Mouse (Mus musculus): ENCODE measurements around the gene Mex3d. TPM values are rescaled to one million over a fixed set of nuclear protein-coding genes. Genes with fewer than 3 reads are reported as not detected.

Mex3d gene
- polyA plus RNA-seq, 1 experiment from 2014 or later, result 4.4 TPM

DNA sequence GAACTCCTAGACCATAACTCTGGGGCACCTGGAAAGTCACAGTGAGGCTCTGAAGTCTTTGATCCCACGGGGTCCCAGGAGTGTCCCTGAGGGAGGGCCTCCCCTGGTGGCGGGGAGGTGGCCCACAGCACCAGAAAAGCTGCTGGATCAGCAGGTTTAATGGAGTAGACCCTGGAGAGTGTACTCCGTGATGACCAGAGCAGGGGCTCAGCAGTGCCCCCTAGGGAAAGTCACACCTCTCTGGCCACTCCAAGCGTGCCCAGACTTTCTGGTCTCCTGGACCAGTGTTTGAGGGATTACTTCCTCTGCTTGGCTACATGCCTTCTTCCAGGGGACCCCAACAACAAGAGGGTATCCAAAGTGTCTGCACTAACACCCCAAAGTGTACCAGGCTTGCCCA is 4.0 kb downstream of the Mex3d start:
- WGBS, result 49% methylated on average over 4 of the region's 4 CpGs
- no peak for ATAC-seq (ENCODE audit: low read depth)
- H3K9ac ChIP-seq (ENCODE audit: low read length), result no peak overlapping the region
- H3K4me2 ChIP-seq (ENCODE audit: low read depth, low read length), result no peak overlapping the region
- no peaks in the 10 kb centered on the region for H3K27me3 ChIP-seq (ENCODE audit: control insufficient read depth, insufficient read depth, low read depth, low read length)
- peaks cover 26% of the 10 kb centered on the region for H3K4me1 ChIP-seq (replicated peaks; ENCODE audit: control insufficient read depth, insufficient read depth, low read length)
- H3K4me3 ChIP-seq (ENCODE audit: low read length), result no peak overlapping the region
- peaks cover 19% of the 10 kb centered on the region for H3K36me3 ChIP-seq (ENCODE audit: control insufficient read depth, insufficient read depth, low read length)
- no peaks in the 10 kb centered on the region for H3K9me3 ChIP-seq (ENCODE audit: control insufficient read depth, low read length)
- H3K27ac ChIP-seq (ENCODE audit: low read length), result no peak overlapping the region

GRCm38 (mm10) chr10:80382641-80383365 is 4.7 kb downstream of the Mex3d start:
- no peaks in the 10 kb centered on the region for H3K27me3 ChIP-seq (ENCODE audit: control insufficient read depth, insufficient read depth, low read depth, low read length)
- no peak overlapping the region for H3K4me2 ChIP-seq (ENCODE audit: low read depth, low read length)
- WGBS, result 79% methylated on average over 7 of the region's 7 CpGs
- H3K27ac ChIP-seq (ENCODE audit: low read length), result no peak overlapping the region
- no peak for ATAC-seq (ENCODE audit: low read depth)
- no peak overlapping the region for H3K4me3 ChIP-seq (ENCODE audit: low read length)
- H3K4me1 ChIP-seq (replicated peaks; ENCODE audit: control insufficient read depth, insufficient read depth, low read length), result peaks cover 20% of the 10 kb centered on the region
- peaks cover 19% of the 10 kb centered on the region for H3K36me3 ChIP-seq (ENCODE audit: control insufficient read depth, insufficient read depth, low read length)
- no peaks in the 10 kb centered on the region for H3K9me3 ChIP-seq (ENCODE audit: control insufficient read depth, low read length)
- no peak overlapping the region for H3K9ac ChIP-seq (ENCODE audit: low read length)

GRCm38 (mm10) chr10:80377716-80378115 is 9.7 kb downstream of the Mex3d start:
- peaks cover 19% of the 10 kb centered on the region for H3K36me3 ChIP-seq (ENCODE audit: control insufficient read depth, insufficient read depth, low read length)
- no peak overlapping the region for H3K27ac ChIP-seq (ENCODE audit: low read length)
- ATAC-seq (ENCODE audit: low read depth), result no peak
- no peak overlapping the region for H3K4me2 ChIP-seq (ENCODE audit: low read depth, low read length)
- no peaks in the 10 kb centered on the region for H3K9me3 ChIP-seq (ENCODE audit: control insufficient read depth, low read length)
- no peak overlapping the region for H3K9ac ChIP-seq (ENCODE audit: low read length)
- no peaks in the 10 kb centered on the region for H3K4me1 ChIP-seq (replicated peaks; ENCODE audit: control insufficient read depth, insufficient read depth, low read length)
- no peaks in the 10 kb centered on the region for H3K27me3 ChIP-seq (ENCODE audit: control insufficient read depth, insufficient read depth, low read depth, low read length)
- 49% methylated on average over 10 of the region's 10 CpGs for WGBS
- no peak overlapping the region for H3K4me3 ChIP-seq (ENCODE audit: low read length)

DNA sequence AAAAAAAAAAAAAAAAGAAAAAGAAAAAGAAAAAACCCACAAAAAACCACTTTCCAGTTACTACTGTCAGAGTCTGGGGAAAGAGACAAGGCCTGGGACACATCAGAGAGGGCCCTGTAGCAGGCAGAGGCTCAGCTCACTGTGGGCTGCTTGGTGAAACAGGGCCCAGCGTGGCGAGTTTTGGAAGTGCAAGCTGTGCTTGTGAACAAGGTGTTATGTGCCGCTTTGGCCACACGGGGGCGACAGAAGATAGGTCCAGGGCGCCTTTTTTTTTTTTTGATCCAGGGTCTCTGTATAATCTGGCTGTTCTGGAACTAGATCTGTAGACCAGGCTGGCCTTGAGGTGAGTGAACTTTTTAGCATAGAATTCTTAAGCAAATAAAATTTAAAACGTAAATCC is 11.3 kb downstream of the Mex3d start:
- Histone ChIP-seq H3K27ac (ENCODE audit: low read length) (no peak overlapping the region), H3K4me1 (replicated peaks; ENCODE audit: control insufficient read depth, insufficient read depth, low read length) (peaks cover 5% of the 10 kb centered on the region), H3K9ac (ENCODE audit: low read length) (no peak overlapping the region), H3K36me3 (ENCODE audit: control insufficient read depth, insufficient read depth, low read length) (peaks cover 4% of the 10 kb centered on the region), H3K4me2 (ENCODE audit: low read depth, low read length) (no peak overlapping the region), H3K4me3 (ENCODE audit: low read length) (no peak overlapping the region), H3K27me3 (ENCODE audit: control insufficient read depth, insufficient read depth, low read depth, low read length) (no peaks in the 10 kb centered on the region), H3K9me3 (ENCODE audit: control insufficient read depth, low read length) (no peaks in the 10 kb centered on the region)
- peak; percentile 64 for ATAC-seq (ENCODE audit: low read depth)
- 2% methylated on average over 7 of the region's 7 CpGs for WGBS

GRCm38 (mm10) chr10:80374063-80374462 is 13.4 kb downstream of the Mex3d start:
- Histone ChIP-seq H3K36me3 (ENCODE audit: control insufficient read depth, insufficient read depth, low read length) (no peaks in the 10 kb centered on the region), H3K27me3 (ENCODE audit: control insufficient read depth, insufficient read depth, low read depth, low read length) (no peaks in the 10 kb centered on the region), H3K4me2 (ENCODE audit: low read depth, low read length) (no peak overlapping the region), H3K4me3 (ENCODE audit: low read length) (no peak overlapping the region), H3K9ac (ENCODE audit: low read length) (no peak overlapping the region), H3K27ac (ENCODE audit: low read length) (no peak overlapping the region), H3K9me3 (ENCODE audit: control insufficient read depth, low read length) (no peaks in the 10 kb centered on the region), H3K4me1 (replicated peaks; ENCODE audit: control insufficient read depth, insufficient read depth, low read length) (peaks cover 5% of the 10 kb centered on the region)
- 27% methylated on average over 6 of the region's 6 CpGs for WGBS
- ATAC-seq (ENCODE audit: low read depth), result 0 out of 2 replicates have a peak, but pooled peaks have one; percentile 34

DNA sequence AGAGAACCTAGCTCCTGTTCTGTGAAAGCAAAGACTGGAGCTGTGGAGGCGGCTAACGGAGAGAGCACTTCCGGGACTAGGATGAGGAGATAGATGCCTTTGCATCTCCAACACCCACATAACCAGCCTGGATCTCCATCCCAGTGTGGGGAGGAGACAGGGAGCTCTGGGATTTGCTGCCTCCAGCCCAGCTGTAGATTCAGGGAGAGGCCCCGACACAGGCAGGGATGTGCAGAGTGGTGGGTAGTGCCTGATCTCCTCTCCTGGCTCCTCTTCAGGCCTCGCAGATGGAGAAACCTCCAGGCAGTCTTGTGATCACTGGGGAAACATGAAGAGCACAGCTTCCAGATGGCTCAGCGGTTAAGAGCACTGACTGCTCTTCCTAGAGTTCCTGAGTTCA is 14.8 kb downstream of the Mex3d start:
- Histone ChIP-seq H3K27me3 (ENCODE audit: control insufficient read depth, insufficient read depth, low read depth, low read length) (no peaks in the 10 kb centered on the region), H3K36me3 (ENCODE audit: control insufficient read depth, insufficient read depth, low read length) (no peaks in the 10 kb centered on the region), H3K9ac (ENCODE audit: low read length) (no peak overlapping the region), H3K27ac (ENCODE audit: low read length) (no peak overlapping the region), H3K4me2 (ENCODE audit: low read depth, low read length) (no peak overlapping the region), H3K4me1 (replicated peaks; ENCODE audit: control insufficient read depth, insufficient read depth, low read length) (peaks cover 5% of the 10 kb centered on the region), H3K4me3 (ENCODE audit: low read length) (no peak overlapping the region), H3K9me3 (ENCODE audit: control insufficient read depth, low read length) (no peaks in the 10 kb centered on the region; the same call in 1 of the 2 replicates)
- WGBS, result 83% methylated on average over 6 of the region's 6 CpGs
- ATAC-seq (ENCODE audit: low read depth), result no peak

DNA sequence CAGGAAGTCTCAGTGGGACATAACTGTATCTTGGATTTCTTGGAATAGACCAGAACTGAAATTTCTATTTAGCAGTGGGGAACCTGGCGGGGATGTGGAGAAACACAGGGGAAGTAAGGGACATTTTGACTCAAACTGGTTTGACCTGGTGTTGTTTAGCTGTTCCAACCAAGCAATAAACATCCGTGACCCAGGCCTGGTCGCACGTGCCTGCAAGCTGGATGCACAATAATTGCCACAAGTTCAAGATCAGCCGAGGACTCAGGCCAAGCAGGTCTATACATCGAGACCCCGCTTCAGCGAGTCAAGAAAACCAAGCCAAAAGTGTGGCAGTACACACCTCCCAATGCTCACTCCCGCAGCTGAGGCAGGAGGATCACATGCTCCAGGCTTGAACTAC is 15.5 kb downstream of the Mex3d start:
- WGBS, result 48% methylated on average over 9 of the region's 9 CpGs
- H3K9ac ChIP-seq (ENCODE audit: low read length), result no peak overlapping the region
- no peaks in the 10 kb centered on the region; the same call in 1 of the 2 replicates for H3K9me3 ChIP-seq (ENCODE audit: control insufficient read depth, low read length)
- ATAC-seq (ENCODE audit: low read depth), result no peak
- H3K4me1 ChIP-seq (replicated peaks; ENCODE audit: control insufficient read depth, insufficient read depth, low read length), result peaks cover 5% of the 10 kb centered on the region
- H3K27ac ChIP-seq (ENCODE audit: low read length), result no peak overlapping the region; the same call in 1 of the 2 replicates
- no peaks in the 10 kb centered on the region for H3K36me3 ChIP-seq (ENCODE audit: control insufficient read depth, insufficient read depth, low read length)
- peak overlapping the region; percentile 37 for H3K4me2 ChIP-seq (ENCODE audit: low read depth, low read length)
- no peak overlapping the region for H3K4me3 ChIP-seq (ENCODE audit: low read length)
- H3K27me3 ChIP-seq (ENCODE audit: control insufficient read depth, insufficient read depth, low read depth, low read length), result no peaks in the 10 kb centered on the region

- Histone ChIP-seq H3K9me3 (ENCODE audit: control insufficient read depth, low read length) (no peaks in the 10 kb centered on the region; the same call in 1 of the 2 replicates), H3K4me1 (replicated peaks; ENCODE audit: control insufficient read depth, insufficient read depth, low read length) (peaks cover 5% of the 10 kb centered on the region), H3K36me3 (ENCODE audit: control insufficient read depth, insufficient read depth, low read length) (no peaks in the 10 kb centered on the region), H3K27me3 (ENCODE audit: control insufficient read depth, insufficient read depth, low read depth, low read length) (no peaks in the 10 kb centered on the region), H3K9ac (ENCODE audit: low read length) (0 out of 2 replicates have a peak overlapping the region, but pooled peaks have one; percentile 37), H3K4me2 (ENCODE audit: low read depth, low read length) (peak overlapping the region; percentile 37), H3K4me3 (ENCODE audit: low read length) (peak overlapping the region; percentile 38), H3K27ac (ENCODE audit: low read length) (no peak overlapping the region; the same call in 1 of the 2 replicates)
- ATAC-seq (ENCODE audit: low read depth), result peak; percentile 69
- 3% methylated on average over 12 of the region's 12 CpGs for WGBS
These were observed 16.0 kb downstream of the Mex3d start for GRCm38 (mm10) chr10:80371411-80371966.

DNA sequence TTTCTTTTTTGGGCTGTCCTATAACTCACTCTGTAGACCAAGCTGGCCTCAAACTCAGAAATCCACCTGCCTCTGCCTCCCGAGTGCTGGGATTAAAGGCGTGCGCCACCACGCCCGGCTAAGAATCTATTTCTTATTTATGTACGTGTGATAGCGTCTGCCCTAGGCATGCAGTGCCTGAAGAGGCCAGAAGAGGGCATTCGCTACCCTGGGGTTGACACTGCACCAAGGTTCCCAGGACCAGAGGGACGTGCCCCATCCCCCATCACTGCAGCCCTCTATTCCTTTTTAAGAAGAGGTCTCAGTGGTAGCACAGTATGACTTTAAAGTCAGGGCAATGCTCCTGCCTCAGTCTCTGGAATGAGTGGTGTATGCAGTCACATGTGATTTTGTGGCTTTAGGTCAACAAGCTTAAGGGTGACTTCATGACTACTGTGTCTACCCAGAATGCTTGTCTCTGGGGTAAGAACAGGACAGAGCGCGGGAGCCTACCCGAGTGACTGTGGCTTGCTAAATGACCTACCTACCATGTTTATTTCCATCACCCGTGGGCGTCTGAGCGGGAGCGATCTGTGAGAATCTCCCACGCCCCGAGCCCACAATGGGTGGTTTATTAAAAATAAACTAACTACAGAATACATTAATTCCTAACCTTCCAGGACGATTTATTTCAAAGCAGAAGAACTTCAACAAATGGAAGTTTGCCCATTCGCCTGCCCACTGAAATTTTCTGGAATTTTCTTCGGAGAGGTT is 17.3 kb downstream of the Mex3d start:
- Histone ChIP-seq H3K4me2 (ENCODE audit: low read depth, low read length) (no peak overlapping the region), H3K27ac (ENCODE audit: low read length) (no peak overlapping the region), H3K9me3 (ENCODE audit: control insufficient read depth, low read length) (no peaks in the 10 kb centered on the region; the same call in 1 of the 2 replicates), H3K4me3 (ENCODE audit: low read length) (no peak overlapping the region), H3K4me1 (replicated peaks; ENCODE audit: control insufficient read depth, insufficient read depth, low read length) (peaks cover 5% of the 10 kb centered on the region), H3K36me3 (ENCODE audit: control insufficient read depth, insufficient read depth, low read length) (no peaks in the 10 kb centered on the region), H3K27me3 (ENCODE audit: control insufficient read depth, insufficient read depth, low read depth, low read length) (no peaks in the 10 kb centered on the region; the same call in 1 of the 2 replicates), H3K9ac (ENCODE audit: low read length) (no peak overlapping the region)
- 69% methylated on average over 21 of the region's 21 CpGs for WGBS
- ATAC-seq (ENCODE audit: low read depth), result no peak

All from lung, embryonic 16.5 days (tissue).